Mouse (Mus musculus): ENCODE results near the gene Xpo5. TPM values are rescaled to one million over a fixed set of nuclear protein-coding genes. Genes with fewer than 3 reads are reported as not detected.
A peak's percentile ranks its signal among the peaks of the same experiment; 100 is the strongest.

Gene Xpo5
- polyA plus RNA-seq (2015; fragmentation: Nextera tagmentation; extraction: Ambion mirVana) = 30.3 and 32.0 TPM in 2 replicates

GRCm38 (mm10) chr17:46202421-46203071 lies at the start of gene Xpo5, which contains the start of gene Polh:
TSS of gene Xpo5 (plus strand) at chr17:46202782.
TSS of gene Polh (minus strand) at chr17:46202645.
- ATAC-seq (ENCODE audit: insufficient number of reproducible peaks, low FRiP score, low TSS enrichment, low read depth) = peak; percentile 91
- Histone ChIP-seq H3K27ac (peak within 1 kb of the TSS; percentile 87), H3K9me3 (no peaks in the 10 kb centered on the region), H3K4me2 (peak within 1 kb of the TSS; percentile 63), H3K36me3 (peaks cover 48% of the 10 kb centered on the region), H3K4me1 (peaks cover 20% of the 10 kb centered on the region), H3K4me3 (peak within 1 kb of the TSS; percentile 74), H3K9ac (peak within 1 kb of the TSS; percentile 81), H3K27me3 (no peaks in the 10 kb centered on the region)
- WGBS = under 1% methylated on average over 65 of the region's 66 CpGs

GRCm38 (mm10) chr17:46152847-46153782 lies 49.5 kb upstream of the Xpo5 start, which contains the start of gene Mad2l1bp:
TSS of gene Mad2l1bp (minus strand) at chr17:46153553.
- Histone ChIP-seq H3K9me3 (no peaks in the 10 kb centered on the region), H3K9ac (peak within 1 kb of the TSS; percentile 57), H3K27ac (peak within 1 kb of the TSS; percentile 83), H3K4me3 (peak within 1 kb of the TSS; percentile 65), H3K4me1 (peaks cover 6% of the 10 kb centered on the region), H3K36me3 (peaks cover 16% of the 10 kb centered on the region), H3K4me2 (peak within 1 kb of the TSS; percentile 77), H3K27me3 (no peaks in the 10 kb centered on the region)
- 4% methylated on average over 33 of the region's 33 CpGs for WGBS
- peak; percentile 80 for ATAC-seq (ENCODE audit: insufficient number of reproducible peaks, low FRiP score, low TSS enrichment, low read depth)

DNA sequence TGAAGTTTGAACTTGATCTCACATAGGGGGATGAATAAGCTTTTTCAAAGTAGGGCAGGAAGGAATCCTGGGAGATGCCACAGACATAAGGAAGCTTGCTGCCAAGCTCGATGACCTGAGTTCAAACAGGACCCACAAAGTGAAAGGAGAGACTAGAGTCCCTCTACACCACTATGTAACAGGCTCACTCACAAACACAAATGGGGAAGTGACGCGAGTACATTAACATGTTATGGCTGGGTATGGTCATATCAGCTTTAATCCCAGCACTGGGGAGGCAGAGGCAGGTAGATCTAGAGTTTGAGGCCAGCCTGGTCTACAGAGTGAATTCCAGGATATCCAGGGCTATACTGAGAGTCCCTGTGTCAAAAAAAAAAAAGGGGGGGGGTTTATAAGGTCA lies 48.2 kb upstream of the Xpo5 start:
- Histone ChIP-seq H3K4me2 (no peak overlapping the region), H3K9ac (no peak overlapping the region), H3K4me3 (no peak overlapping the region), H3K27ac (no peak overlapping the region), H3K36me3 (0 out of 2 replicates have a peak, but pooled peaks cover 5% of the 10 kb centered on the region), H3K27me3 (no peaks in the 10 kb centered on the region), H3K9me3 (no peaks in the 10 kb centered on the region), H3K4me1 (peaks cover 6% of the 10 kb centered on the region)
- no peak for ATAC-seq (ENCODE audit: insufficient number of reproducible peaks, low FRiP score, low TSS enrichment, low read depth)
- 89% methylated on average over 3 of the region's 3 CpGs for WGBS

- Histone ChIP-seq H3K27me3 (no peaks in the 10 kb centered on the region), H3K9ac (no peak overlapping the region), H3K27ac (no peak overlapping the region), H3K4me1 (peaks cover 10% of the 10 kb centered on the region), H3K4me3 (no peak overlapping the region), H3K9me3 (no peaks in the 10 kb centered on the region), H3K36me3 (no peaks in the 10 kb centered on the region), H3K4me2 (no peak overlapping the region)
- no peak for ATAC-seq (ENCODE audit: insufficient number of reproducible peaks, low FRiP score, low TSS enrichment, low read depth)
- 76% methylated on average over 5 of the region's 5 CpGs for WGBS
Observed at GRCm38 (mm10) chr17:46156680-46157079, 45.9 kb upstream of the Xpo5 start.

DNA sequence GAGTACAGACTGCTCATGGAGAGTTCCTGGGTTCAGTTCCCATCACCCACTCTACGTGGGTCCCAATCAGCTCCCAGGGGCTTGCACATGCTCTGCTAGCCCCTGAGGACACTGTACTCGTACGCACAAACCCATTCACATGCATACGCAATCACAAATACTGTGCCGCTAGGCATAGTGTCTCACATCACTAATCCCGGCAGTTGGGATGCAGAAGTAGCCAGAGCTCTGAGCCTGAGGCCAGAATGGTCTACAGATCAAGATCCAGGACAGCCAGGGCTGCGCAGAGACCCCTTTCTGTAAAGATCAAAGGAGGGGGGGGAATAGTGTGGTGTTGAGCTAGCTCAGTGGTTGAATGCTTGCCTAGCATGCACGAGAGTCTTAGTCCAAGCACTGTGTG lies 45.5 kb upstream of the Xpo5 start:
- ATAC-seq (ENCODE audit: insufficient number of reproducible peaks, low FRiP score, low TSS enrichment, low read depth) = no peak
- Histone ChIP-seq H3K9ac (no peak overlapping the region), H3K4me3 (no peak overlapping the region), H3K27me3 (no peaks in the 10 kb centered on the region), H3K36me3 (no peaks in the 10 kb centered on the region), H3K27ac (no peak overlapping the region), H3K4me1 (peaks cover 14% of the 10 kb centered on the region), H3K4me2 (no peak overlapping the region), H3K9me3 (no peaks in the 10 kb centered on the region)
- WGBS = 86% methylated on average over 8 of the region's 8 CpGs

- no peak for ATAC-seq (ENCODE audit: insufficient number of reproducible peaks, low FRiP score, low TSS enrichment, low read depth)
- H3K4me2 ChIP-seq = no peak overlapping the region; the same call in 1 of the 2 replicates
- H3K36me3 ChIP-seq = peaks cover 5% of the 10 kb centered on the region; the same call in 1 of the 2 replicates
- H3K9me3 ChIP-seq = no peaks in the 10 kb centered on the region
- H3K4me3 ChIP-seq = no peak overlapping the region
- H3K9ac ChIP-seq = no peak overlapping the region
- H3K4me1 ChIP-seq = peaks cover 17% of the 10 kb centered on the region
- H3K27me3 ChIP-seq = no peaks in the 10 kb centered on the region
- peak overlapping the region; percentile 89 for H3K27ac ChIP-seq
- 54% methylated on average over 2 of the region's 2 CpGs for WGBS
Observed at GRCm38 (mm10) chr17:46159236-46159635, 43.3 kb upstream of the Xpo5 start.

DNA sequence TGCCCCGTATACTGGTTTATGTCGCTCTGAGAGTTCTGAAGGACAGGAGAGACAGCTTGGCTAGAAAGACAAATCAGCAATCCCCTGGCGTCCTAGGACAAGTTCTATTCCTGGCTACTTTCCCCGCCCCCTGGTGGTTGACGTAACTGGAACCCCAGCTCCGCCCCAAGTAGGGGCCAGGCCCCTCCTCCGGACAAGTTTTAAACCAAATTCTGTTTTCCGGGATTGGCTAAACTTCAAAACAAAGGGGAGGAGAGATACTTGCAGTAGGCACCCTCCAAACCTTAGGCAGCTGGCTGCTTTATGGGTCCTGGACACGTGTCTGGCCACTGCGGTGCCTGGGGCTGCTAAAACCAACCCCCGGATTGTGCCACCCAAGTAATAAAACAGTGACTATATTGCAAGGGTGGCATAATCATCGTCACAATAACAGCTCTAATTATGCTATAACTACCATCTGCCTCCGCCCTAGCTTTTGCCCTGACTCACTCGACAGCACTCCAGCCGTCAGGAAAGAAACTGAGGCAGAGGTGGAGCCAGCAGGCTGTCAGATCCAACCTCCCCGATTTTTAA lies 42.4 kb upstream of the Xpo5 start:
- under 1% methylated on average over 16 of the region's 16 CpGs for WGBS
- peak overlapping the region; percentile 81 for H3K4me2 ChIP-seq
- H3K27me3 ChIP-seq = no peaks in the 10 kb centered on the region
- no peaks in the 10 kb centered on the region for H3K9me3 ChIP-seq
- peak overlapping the region; percentile 27; the same call in 1 of the 2 replicates for H3K9ac ChIP-seq
- H3K27ac ChIP-seq = peak overlapping the region; percentile 89
- H3K36me3 ChIP-seq = peaks cover 15% of the 10 kb centered on the region
- H3K4me1 ChIP-seq = peaks cover 17% of the 10 kb centered on the region
- ATAC-seq (ENCODE audit: insufficient number of reproducible peaks, low FRiP score, low TSS enrichment, low read depth) = peak; percentile 66
- peak overlapping the region; percentile 82 for H3K4me3 ChIP-seq

DNA sequence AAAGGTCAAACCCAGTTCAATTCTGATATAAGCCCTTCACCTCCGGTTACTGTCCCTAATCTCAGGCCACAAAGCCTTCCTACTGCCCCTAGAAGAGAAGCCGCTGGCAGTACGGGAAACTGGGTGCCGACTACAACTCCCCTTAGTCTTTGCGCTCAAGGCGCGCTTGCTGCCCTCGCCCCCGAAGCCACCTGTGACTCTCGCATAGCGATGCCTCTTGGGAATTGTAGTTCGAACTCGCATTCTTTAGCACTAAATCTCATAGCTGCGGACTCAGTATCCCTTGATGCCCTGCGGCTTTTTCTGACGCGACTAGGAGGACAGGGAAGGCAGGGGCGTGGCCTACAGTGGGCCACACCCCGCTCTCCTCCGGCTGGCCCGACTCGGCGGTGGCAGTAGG lies 41.9 kb upstream of the Xpo5 start, which contains the start of gene Gtpbp2:
Gene Gtpbp2 (plus strand): TSS at position 347 of the 400 bp plus-strand sequence.
- H3K36me3 ChIP-seq = peaks cover 20% of the 10 kb centered on the region
- no peaks in the 10 kb centered on the region for H3K27me3 ChIP-seq
- H3K4me2 ChIP-seq = peak within 1 kb of the TSS; percentile 81
- H3K4me3 ChIP-seq = peak within 1 kb of the TSS; percentile 82
- peak; percentile 93 for ATAC-seq (ENCODE audit: insufficient number of reproducible peaks, low FRiP score, low TSS enrichment, low read depth)
- peak within 1 kb of the TSS; percentile 89 for H3K27ac ChIP-seq
- H3K9me3 ChIP-seq = no peaks in the 10 kb centered on the region
- WGBS = under 1% methylated on average over 23 of the region's 23 CpGs
- peaks cover 17% of the 10 kb centered on the region for H3K4me1 ChIP-seq
- peak within 1 kb of the TSS; percentile 79 for H3K9ac ChIP-seq

DNA sequence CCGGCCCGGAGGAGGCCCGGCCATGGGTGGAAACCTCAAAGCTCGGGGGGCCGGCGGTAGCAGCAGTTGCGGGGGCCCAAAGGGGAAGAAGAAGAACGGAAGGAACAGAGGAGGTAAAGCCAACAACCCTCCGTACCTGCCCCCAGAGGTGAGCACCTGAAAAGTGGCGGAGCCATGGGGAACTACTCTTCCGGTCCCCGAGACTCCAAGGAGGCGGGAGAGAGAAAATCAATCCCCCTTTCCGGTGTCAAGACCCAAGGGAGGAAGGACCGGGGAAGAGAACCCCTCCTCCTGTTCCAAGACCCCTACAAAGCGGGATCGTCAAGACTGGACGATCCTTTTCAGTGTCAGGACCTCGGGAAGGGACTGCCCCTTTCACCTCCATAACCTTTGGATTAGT lies 41.4 kb upstream of the Xpo5 start:
- H3K9me3 ChIP-seq = no peaks in the 10 kb centered on the region
- WGBS = under 1% methylated on average over 19 of the region's 19 CpGs
- peaks cover 25% of the 10 kb centered on the region for H3K36me3 ChIP-seq
- H3K27ac ChIP-seq = peak overlapping the region; percentile 85
- peak overlapping the region; percentile 79 for H3K9ac ChIP-seq
- H3K4me1 ChIP-seq = peaks cover 17% of the 10 kb centered on the region
- H3K4me3 ChIP-seq = peak overlapping the region; percentile 82
- peak overlapping the region; percentile 61 for H3K4me2 ChIP-seq
- H3K27me3 ChIP-seq = no peaks in the 10 kb centered on the region
- no peak for ATAC-seq (ENCODE audit: insufficient number of reproducible peaks, low FRiP score, low TSS enrichment, low read depth)

DNA sequence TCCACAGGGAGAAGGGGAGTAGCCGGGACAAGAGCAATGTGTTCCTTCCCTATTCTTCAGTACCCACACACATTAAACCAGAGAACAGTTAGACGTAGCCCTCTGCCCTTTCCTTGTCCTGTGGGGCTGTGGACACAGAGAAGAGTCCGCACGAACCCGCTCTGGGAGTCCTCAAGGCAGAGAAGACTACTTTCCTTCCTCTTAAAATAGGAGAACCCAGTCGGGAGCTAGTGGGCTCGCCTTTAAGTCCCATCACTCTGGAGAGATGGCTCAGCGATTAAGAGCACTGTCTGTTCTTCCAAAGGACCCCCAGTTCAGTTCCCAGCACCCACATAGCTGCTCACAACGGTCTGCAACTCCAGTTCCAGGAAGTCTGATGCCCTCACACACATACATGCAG lies 40.9 kb upstream of the Xpo5 start:
- 58% methylated on average over 9 of the region's 9 CpGs for WGBS
- Histone ChIP-seq H3K36me3 (peaks cover 30% of the 10 kb centered on the region), H3K27ac (0 out of 2 replicates have a peak overlapping the region, but pooled peaks have one; percentile 85)

GRCm38 (mm10) chr17:46162551-46162950 lies 40.0 kb upstream of the Xpo5 start:
- no peak overlapping the region for H3K9ac ChIP-seq
- 0 out of 2 replicates have a peak overlapping the region, but pooled peaks have one; percentile 4 for H3K4me3 ChIP-seq

More for the DNA sequence above, 40.9 kb upstream of the Xpo5 start:
- H3K4me1 ChIP-seq = peaks cover 17% of the 10 kb centered on the region
- H3K4me2 ChIP-seq = peak overlapping the region; percentile 61
- no peaks in the 10 kb centered on the region for H3K27me3 ChIP-seq
- no peak for ATAC-seq (ENCODE audit: insufficient number of reproducible peaks, low FRiP score, low TSS enrichment, low read depth)
- no peaks in the 10 kb centered on the region for H3K9me3 ChIP-seq
- peak overlapping the region; percentile 82 for H3K4me3 ChIP-seq
- peak overlapping the region; percentile 79 for H3K9ac ChIP-seq

More at GRCm38 (mm10) chr17:46162551-46162950, 40.0 kb upstream of the Xpo5 start:
- Histone ChIP-seq H3K36me3 (peaks cover 38% of the 10 kb centered on the region), H3K9me3 (no peaks in the 10 kb centered on the region), H3K27me3 (no peaks in the 10 kb centered on the region), H3K4me2 (peak overlapping the region; percentile 61; the same call in 1 of the 2 replicates), H3K4me1 (peaks cover 17% of the 10 kb centered on the region), H3K27ac (no peak overlapping the region)
- 86% methylated on average over 7 of the region's 7 CpGs for WGBS
- no peak for ATAC-seq (ENCODE audit: insufficient number of reproducible peaks, low FRiP score, low TSS enrichment, low read depth)

Measured in limb, embryonic 15.5 days (tissue).